Mouse (Mus musculus) MEL (cell line): Measurements from ENCODE around the gene Abhd12.

Experiments used
- CTCF ChIP-seq, 3 experiments: IDR thresholded peaks in 2 of 3; conservative IDR thresholded peaks in 1 of 3; 2 replicates each; pipeline ENCODE4 v1.5.1; 2011 to 2012; ENCODE audit warnings: low read length in 3 of 3, low read depth in 2 of 3, mild to moderate bottlenecking in 2 of 3, improper control_type of control experiment in 1 of 3, inconsistent platforms in 1 of 3, mixed read lengths in 1 of 3, moderate library complexity in 1 of 3; ENCODE audit not compliant: control insufficient read depth in 1 of 3, insufficient read depth in 1 of 3, poor library complexity in 1 of 3, severe bottlenecking in 1 of 3
- MAZ ChIP-seq: IDR thresholded peaks from 2 replicates; pipeline ENCODE4 v1.6.1; 2012; ENCODE audit warnings: low read depth, mild to moderate bottlenecking, inconsistent platforms, low read length, improper control_type of control experiment
- SMC3 ChIP-seq: IDR thresholded peaks from 2 replicates; pipeline ENCODE4 v1.6.1; 2011; ENCODE audit warnings: low read depth, low read length, improper control_type of control experiment

DNA sequence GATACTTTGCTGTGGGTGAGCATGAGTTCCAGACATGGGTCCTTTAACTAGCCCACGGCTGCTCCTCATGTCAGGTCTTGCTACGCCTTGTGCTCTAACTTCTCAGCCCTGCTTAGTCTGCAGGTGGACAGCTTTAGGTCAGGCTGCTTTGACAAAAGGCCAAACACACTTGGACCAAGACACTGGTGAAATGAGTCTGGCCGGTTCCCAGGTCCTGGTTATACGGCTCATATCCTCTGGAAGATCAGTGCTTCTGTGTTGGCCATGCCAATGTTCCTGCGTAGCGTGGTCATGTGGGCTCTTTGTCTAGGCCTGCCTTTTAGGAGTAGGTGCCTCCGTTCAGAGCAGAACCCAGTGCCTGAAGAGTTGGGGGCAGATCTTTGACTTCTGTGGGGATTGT, 72.5 kb downstream of the Abhd12 start:
- TF ChIP-seq SMC3 (no peak), MAZ (no peak), CTCF (IDR thresholded peaks at IDR 0.05 in 2 of 3, conservative IDR thresholded peaks at IDR 0.05 in 1 of 3; ENCODE audit: control insufficient read depth in 1 of 3, insufficient read depth in 1 of 3, low read depth in 2 of 3, low read length in 3 of 3, poor library complexity in 1 of 3, severe bottlenecking in 1 of 3) (no peak)
